Mouse (Mus musculus) embryonic facial prominence, embryonic 12.5 days (tissue): Measurements from ENCODE around the gene Gm17018. TPM values are rescaled to one million over a fixed set of nuclear protein-coding genes. Genes with fewer than 3 reads are reported as not detected.

ENCODE experiments used
- ATAC-seq: fragments of 200-750 bp; cut with Nextera tagmentation; 2 replicates; pipeline ENCODE4 v1.8.0; 2017; ENCODE audit not compliant: insufficient number of reproducible peaks, insufficient read depth, low FRiP score, low TSS enrichment
- H3K27ac ChIP-seq: fragments of 300-500 bp; sonication (generic); 2 replicates; pipeline ENCODE4 v1.5.1; 2016; ENCODE audit warnings: mild to moderate bottlenecking
- H3K27me3 ChIP-seq: fragments of 300-500 bp; sonication (generic); 2 replicates; pipeline ENCODE4 v1.6.1; 2016; ENCODE audit warnings: mild to moderate bottlenecking, moderate library complexity
- H3K36me3 ChIP-seq: fragments of 300-500 bp; sonication (generic); 2 replicates; pipeline ENCODE4 v1.6.1; 2016; ENCODE audit warnings: mild to moderate bottlenecking
- H3K4me1 ChIP-seq: fragments of 300-500 bp; sonication (generic); 2 replicates; pipeline ENCODE4 v1.6.1; 2016
- H3K4me2 ChIP-seq: fragments of 300-500 bp; sonication (generic); replicated peaks from 2 replicates; pipeline ENCODE4 v1.6.1; 2016; ENCODE audit warnings: mild to moderate bottlenecking, moderate library complexity
- H3K4me3 ChIP-seq: fragments of 300-500 bp; sonication (generic); 2 replicates; pipeline ENCODE4 v1.5.1; 2016; ENCODE audit warnings: mild to moderate bottlenecking
- H3K9ac ChIP-seq: fragments of 300-500 bp; sonication (generic); 2 replicates; pipeline ENCODE4 v1.6.1; 2016; ENCODE audit warnings: mild to moderate bottlenecking, moderate library complexity
- H3K9me3 ChIP-seq: fragments of 300-500 bp; sonication (generic); 2 replicates; pipeline ENCODE4 v1.6.1; 2016; ENCODE audit warnings: mild to moderate bottlenecking, moderate library complexity
- WGBS: fragments of 180-500 bp; shearing (Covaris S2); methylation state at CpG from one replicate; pipeline ENCODE4 v1.1.7; 2016; 5-methylcytosine and 5-hydroxymethylcytosine counted together
- polyA plus RNA-seq: library from polyadenylated mRNA; unstranded; fragments of >200 nt; fragmentation: Nextera tagmentation; extraction: Ambion mirVana; gene quantifications from 2 replicates; pipeline ENCODE4 v1.2.1, GENCODE M21; 2016

The Gm17018 gene
- polyA plus RNA-seq, 1 experiment from 2014 or later: 43.8 TPM

DNA sequence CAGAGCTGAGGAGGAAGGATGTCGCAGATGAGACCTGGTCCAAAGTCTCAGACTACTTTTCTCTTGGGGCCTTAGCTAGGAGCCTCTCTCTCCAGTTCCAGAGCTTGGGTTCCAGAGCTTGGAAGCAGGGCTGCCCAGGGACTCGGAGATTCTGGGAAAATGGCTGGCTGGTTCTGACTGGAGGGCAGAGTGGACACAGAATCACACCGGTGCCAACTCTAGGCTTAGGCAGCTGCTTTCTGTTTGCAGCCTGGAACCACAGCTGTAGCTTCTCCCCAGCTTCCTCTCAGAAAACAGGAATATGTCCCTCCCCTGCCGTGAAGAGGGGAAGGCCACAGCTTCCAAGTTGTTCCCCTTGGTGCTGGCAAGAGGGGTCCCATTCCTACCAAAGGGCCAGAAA lies 10.5 kb upstream of the Gm17018 start:
- Histone ChIP-seq H3K4me1 (0 out of 2 replicates have a peak, but pooled peaks cover 4% of the 10 kb centered on the region), H3K4me2 (no peak overlapping the region), H3K27ac (no peak overlapping the region), H3K4me3 (no peak overlapping the region), H3K9me3 (no peaks in the 10 kb centered on the region), H3K27me3 (peaks cover 17% of the 10 kb centered on the region; the same call in 1 of the 2 replicates), H3K36me3 (peaks cover 27% of the 10 kb centered on the region), H3K9ac (no peak overlapping the region)
- ATAC-seq: no peak
- 72% methylated on average over 4 of the region's 4 CpGs for WGBS

DNA sequence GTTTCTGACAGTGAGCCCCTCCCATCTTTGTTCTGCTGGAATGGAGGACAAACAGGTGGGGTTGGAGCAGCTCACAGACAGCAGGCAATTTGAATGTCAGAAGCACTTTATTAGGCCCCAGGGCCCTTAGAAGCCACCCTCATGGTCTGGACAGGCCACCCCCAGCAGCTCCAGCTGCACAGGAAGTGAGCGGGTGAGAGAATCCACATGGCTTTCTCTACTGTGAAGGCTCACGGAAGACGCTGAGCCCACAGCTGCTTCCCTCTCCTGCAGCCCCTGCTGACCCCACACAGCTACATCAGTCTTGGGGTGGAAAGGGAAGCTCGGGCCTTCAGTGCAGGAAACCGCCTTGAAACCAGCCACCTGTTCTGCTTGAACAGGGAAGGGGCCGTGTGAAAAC lies 8.2 kb upstream of the Gm17018 start:
- Histone ChIP-seq H3K4me1 (0 out of 2 replicates have a peak, but pooled peaks cover 4% of the 10 kb centered on the region), H3K4me3 (no peak overlapping the region), H3K36me3 (peaks cover 44% of the 10 kb centered on the region), H3K9me3 (no peaks in the 10 kb centered on the region), H3K9ac (no peak overlapping the region), H3K27me3 (0 out of 2 replicates have a peak, but pooled peaks cover 3% of the 10 kb centered on the region), H3K4me2 (no peak overlapping the region), H3K27ac (0 out of 2 replicates have a peak overlapping the region, but pooled peaks have one; percentile 23)
- no peak for ATAC-seq
- 59% methylated on average over 6 of the region's 6 CpGs for WGBS

DNA sequence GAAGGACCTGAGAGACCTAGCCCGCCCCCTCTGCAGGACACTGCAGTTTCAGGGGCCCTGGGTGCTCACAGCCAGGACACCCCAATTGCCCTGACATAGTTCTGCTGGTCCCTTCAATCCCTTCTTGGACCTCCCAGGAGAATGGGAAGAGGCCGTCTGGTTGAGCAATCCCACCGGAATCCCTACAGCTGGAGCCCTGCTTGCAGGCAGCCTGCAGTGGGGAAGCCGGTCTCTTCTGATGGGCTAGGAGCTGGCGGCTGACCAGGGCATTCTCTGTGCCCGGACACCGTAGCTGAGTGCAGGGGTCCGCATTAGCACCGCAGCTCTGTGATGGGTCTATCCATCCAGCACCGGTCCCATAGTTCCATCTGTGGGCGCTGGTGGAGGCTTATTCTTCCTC lies 6.3 kb upstream of the Gm17018 start:
- Histone ChIP-seq H3K36me3 (peaks cover 52% of the 10 kb centered on the region), H3K4me1 (no peaks in the 10 kb centered on the region), H3K4me3 (no peak overlapping the region), H3K9ac (no peak overlapping the region), H3K27ac (no peak overlapping the region), H3K4me2 (no peak overlapping the region), H3K9me3 (no peaks in the 10 kb centered on the region), H3K27me3 (0 out of 2 replicates have a peak, but pooled peaks cover 3% of the 10 kb centered on the region)
- WGBS: 92% methylated on average over 11 of the region's 11 CpGs
- ATAC-seq: no peak

DNA sequence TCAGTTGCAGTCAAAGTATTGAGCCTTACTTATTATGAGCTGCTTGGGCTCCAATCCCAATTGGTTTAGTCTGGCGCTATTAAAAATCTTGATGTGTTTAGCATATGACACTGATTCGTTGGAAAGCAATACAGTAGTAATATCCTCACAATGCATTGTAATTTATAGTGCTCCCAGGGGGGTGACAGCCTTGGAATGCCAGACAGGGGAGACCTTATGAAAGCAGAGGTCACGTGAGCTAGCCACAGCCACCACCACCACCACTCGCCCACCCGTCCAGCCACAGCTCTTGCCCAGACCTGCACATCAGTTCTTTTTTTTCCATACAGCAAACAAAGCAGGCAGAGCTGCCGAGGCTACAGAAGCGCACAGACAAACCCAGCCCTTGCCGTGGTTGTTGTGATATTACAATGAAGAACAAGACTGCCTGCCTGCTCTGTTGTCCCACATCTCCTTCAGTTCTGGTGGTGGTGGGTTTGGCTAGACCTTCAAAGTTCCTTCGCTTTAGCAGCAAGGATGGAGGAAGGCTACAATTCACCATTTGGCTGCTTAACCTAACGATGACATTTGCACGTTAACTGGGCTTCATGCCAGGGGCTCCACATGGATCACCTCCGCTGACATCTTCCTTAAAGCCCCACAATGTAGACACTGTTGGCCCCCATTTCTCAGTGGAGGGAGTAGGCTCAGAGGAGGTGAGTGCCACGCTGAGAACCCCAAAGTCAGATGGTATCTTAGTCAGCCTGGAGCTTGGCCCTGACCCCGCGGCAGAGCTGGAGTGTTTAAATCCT lies 5.7 kb downstream of the Gm17018 start:
- no peak for ATAC-seq
- H3K9ac ChIP-seq: no peak overlapping the region
- no peak overlapping the region for H3K27ac ChIP-seq
- H3K9me3 ChIP-seq: no peaks in the 10 kb centered on the region
- H3K4me3 ChIP-seq: no peak overlapping the region
- H3K4me2 ChIP-seq: no peak overlapping the region
- H3K36me3 ChIP-seq: no peaks in the 10 kb centered on the region
- WGBS: 62% methylated on average over 15 of the region's 15 CpGs
- peaks cover 43% of the 10 kb centered on the region for H3K4me1 ChIP-seq
- H3K27me3 ChIP-seq: no peaks in the 10 kb centered on the region; the same call in 1 of the 2 replicates

DNA sequence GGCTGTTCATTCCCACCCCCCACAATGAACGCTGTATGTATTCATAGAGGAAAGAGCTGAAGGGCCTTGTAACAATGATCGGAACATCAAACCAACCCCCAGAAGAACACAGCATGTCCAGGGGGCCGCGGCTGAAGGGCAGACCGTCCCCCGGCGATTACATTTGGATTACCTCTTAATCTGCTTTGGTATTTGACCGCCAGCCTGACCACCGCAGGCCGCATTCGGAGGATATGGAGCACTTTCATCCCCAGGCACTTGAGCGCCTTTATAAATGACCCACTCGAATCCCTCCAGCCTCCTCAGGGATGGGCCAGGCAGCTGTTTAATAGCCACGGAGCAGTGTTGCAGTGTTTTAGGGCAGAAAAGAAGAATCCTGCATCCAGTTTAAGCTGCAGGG lies 7.0 kb downstream of the Gm17018 start:
- H3K27me3 ChIP-seq: no peaks in the 10 kb centered on the region; the same call in 1 of the 2 replicates
- no peak for ATAC-seq
- no peak overlapping the region for H3K4me2 ChIP-seq
- 0 out of 2 replicates have a peak overlapping the region, but pooled peaks have one; percentile 27 for H3K9ac ChIP-seq
- H3K36me3 ChIP-seq: no peaks in the 10 kb centered on the region
- no peak overlapping the region for H3K4me3 ChIP-seq
- H3K4me1 ChIP-seq: peaks cover 41% of the 10 kb centered on the region
- H3K9me3 ChIP-seq: no peaks in the 10 kb centered on the region
- peak overlapping the region; percentile 18; the same call in 1 of the 2 replicates for H3K27ac ChIP-seq
- 27% methylated on average over 14 of the region's 14 CpGs for WGBS

DNA sequence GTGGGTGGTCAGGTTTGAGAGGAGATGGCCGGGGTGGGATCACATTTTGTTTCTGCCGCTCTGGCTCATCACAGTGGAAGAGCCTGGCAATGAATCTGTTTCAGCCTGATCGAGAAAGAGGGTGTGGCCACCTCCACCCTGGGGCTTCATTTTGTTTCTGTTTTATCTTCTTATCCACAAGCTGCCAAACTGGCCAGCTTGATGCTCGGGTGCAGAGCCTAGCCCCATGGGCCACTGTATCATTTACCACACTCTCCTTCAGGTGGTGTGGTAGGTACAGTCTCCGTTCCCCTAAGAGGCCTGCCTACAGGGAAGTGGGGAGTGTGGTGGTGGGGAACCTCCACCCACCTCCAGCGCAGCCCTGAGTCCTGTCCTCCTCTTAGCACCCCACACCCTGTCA lies 12.6 kb downstream of the Gm17018 start:
- 72% methylated on average over 6 of the region's 6 CpGs for WGBS
- H3K27me3 ChIP-seq: no peaks in the 10 kb centered on the region
- H3K36me3 ChIP-seq: peaks cover 12% of the 10 kb centered on the region
- peaks cover 44% of the 10 kb centered on the region for H3K4me1 ChIP-seq
- no peak overlapping the region for H3K27ac ChIP-seq
- H3K9me3 ChIP-seq: no peaks in the 10 kb centered on the region
- no peak overlapping the region for H3K4me2 ChIP-seq
- peak overlapping the region; percentile 8; the same call in 1 of the 2 replicates for H3K9ac ChIP-seq
- no peak for ATAC-seq
- no peak overlapping the region for H3K4me3 ChIP-seq

DNA sequence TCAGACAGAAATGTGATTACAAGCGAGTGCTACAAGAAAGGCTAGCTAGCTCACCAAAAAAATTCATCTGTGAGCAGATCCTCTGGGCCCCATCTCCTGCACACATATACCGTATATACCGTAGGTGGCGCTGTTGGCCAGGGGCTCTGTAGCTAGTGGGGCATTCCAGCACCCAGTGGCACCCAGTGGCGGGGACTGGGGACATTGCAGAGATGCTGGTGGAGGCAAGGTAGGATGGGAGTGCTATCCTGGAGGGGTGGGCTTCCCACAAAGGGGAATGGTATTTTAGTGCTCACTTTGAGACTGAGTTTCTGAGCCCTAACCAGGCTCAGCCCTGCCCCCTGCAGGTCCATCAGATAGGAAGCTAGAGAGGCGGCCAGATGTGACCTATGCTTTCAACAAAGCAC lies 13.4 kb downstream of the Gm17018 start:
- Histone ChIP-seq H3K4me1 (peaks cover 41% of the 10 kb centered on the region), H3K4me3 (no peak overlapping the region), H3K9me3 (no peaks in the 10 kb centered on the region), H3K36me3 (peaks cover 20% of the 10 kb centered on the region), H3K27me3 (no peaks in the 10 kb centered on the region), H3K9ac (no peak overlapping the region), H3K27ac (no peak overlapping the region), H3K4me2 (no peak overlapping the region)
- ATAC-seq: no peak
- 18% methylated on average over 6 of the region's 6 CpGs for WGBS

DNA sequence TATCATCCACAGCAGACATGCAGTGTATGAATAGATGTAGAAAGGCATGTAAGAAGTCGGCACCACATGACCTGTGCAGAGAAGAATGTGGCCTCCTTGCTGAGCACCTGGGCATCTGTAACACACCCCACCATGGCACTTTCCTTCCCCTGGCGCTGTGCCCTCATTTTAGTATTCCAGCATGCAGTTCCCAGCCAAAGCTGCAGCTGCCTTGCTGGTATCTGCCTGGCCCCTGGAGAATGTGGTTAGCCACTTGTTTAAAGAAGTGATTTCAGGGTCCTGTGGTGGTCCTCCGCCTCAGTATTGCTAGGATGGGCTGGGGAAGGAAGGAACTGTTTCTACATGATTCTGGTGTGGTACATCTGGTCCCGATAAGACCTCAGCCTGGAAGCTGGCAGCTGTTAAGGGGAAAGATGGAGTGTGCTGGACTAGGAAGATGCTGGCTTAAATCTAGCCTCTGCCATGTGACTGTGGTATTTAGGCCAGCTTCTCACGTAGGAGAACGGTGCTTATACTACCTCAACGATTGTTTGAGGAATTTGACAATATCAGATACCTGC lies 14.0 kb downstream of the Gm17018 start:
- H3K4me2 ChIP-seq: no peak overlapping the region
- no peak overlapping the region for H3K4me3 ChIP-seq
- H3K9ac ChIP-seq: no peak overlapping the region
- no peaks in the 10 kb centered on the region for H3K27me3 ChIP-seq
- WGBS: 57% methylated on average over 7 of the region's 7 CpGs
- peaks cover 23% of the 10 kb centered on the region for H3K36me3 ChIP-seq
- H3K4me1 ChIP-seq: peaks cover 39% of the 10 kb centered on the region
- H3K9me3 ChIP-seq: no peaks in the 10 kb centered on the region
- H3K27ac ChIP-seq: peak overlapping the region; percentile 55; the same call in 1 of the 2 replicates
- ATAC-seq: no peak

DNA sequence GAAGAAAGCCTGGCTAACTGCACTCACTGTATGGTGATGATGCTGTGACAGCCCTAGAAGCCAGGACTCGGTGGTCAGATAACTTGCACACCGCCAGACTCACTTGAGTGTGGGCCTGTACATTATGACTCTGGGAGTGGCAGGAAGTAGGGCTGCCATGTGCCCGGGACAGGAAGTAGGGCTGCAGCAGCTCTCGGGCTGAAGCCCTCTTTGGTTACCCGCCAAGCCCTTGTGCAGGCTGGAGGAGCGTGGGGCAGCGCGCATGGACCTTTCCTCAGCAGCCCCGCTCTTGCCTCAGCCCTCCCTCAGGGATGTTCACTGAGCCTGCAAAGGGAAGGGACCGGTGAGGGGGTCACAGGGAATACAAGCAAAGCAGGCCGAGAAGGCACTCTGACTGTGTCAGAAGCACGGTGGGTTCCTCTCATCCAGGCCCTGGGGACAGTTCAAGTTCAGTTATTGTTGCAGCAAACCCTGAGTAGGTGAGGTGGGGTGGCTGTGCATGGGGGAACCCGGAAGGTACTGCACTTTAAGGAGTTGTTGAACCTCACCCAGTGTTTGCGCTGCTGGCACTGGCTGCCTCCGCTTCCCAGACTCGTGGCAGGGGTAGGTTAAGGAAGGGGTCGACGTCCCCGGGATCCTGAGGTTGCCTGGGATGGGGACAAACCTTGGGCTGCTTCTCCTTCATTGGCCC lies 14.7 kb downstream of the Gm17018 start:
- Histone ChIP-seq H3K9me3 (no peaks in the 10 kb centered on the region), H3K9ac (no peak overlapping the region), H3K27ac (peak overlapping the region; percentile 55), H3K4me1 (peaks cover 34% of the 10 kb centered on the region), H3K36me3 (peaks cover 23% of the 10 kb centered on the region), H3K4me2 (no peak overlapping the region; the same call in 1 of the 2 replicates), H3K4me3 (no peak overlapping the region), H3K27me3 (no peaks in the 10 kb centered on the region)
- 38% methylated on average over 19 of the region's 19 CpGs for WGBS
- no peak for ATAC-seq

DNA sequence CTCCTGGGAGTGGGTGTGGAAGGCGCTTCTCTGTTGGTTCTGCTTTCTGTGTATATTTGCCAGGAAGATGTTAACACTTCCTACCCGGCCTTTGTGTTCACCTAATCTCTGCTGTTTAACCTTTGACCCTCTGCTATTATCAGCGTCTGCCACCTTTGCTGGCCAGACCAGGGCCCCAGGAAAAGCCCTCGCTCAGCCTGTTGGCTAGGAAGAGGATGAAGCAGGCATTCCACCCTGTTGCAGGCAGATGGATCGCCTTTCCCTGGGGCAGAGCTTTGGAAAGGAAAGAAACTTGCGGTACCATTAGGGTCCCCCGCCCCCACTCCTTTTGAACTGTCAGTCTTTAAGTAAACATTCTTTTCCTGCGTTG lies 15.2 kb downstream of the Gm17018 start:
- no peak for ATAC-seq
- no peaks in the 10 kb centered on the region for H3K27me3 ChIP-seq
- H3K9ac ChIP-seq: no peak overlapping the region
- WGBS: 9% methylated on average over 8 of the region's 8 CpGs
- H3K27ac ChIP-seq: 0 out of 2 replicates have a peak overlapping the region, but pooled peaks have one; percentile 55
- peaks cover 34% of the 10 kb centered on the region for H3K4me1 ChIP-seq
- peaks cover 23% of the 10 kb centered on the region for H3K36me3 ChIP-seq
- H3K9me3 ChIP-seq: no peaks in the 10 kb centered on the region
- no peak overlapping the region; the same call in 1 of the 2 replicates for H3K4me2 ChIP-seq
- no peak overlapping the region for H3K4me3 ChIP-seq

DNA sequence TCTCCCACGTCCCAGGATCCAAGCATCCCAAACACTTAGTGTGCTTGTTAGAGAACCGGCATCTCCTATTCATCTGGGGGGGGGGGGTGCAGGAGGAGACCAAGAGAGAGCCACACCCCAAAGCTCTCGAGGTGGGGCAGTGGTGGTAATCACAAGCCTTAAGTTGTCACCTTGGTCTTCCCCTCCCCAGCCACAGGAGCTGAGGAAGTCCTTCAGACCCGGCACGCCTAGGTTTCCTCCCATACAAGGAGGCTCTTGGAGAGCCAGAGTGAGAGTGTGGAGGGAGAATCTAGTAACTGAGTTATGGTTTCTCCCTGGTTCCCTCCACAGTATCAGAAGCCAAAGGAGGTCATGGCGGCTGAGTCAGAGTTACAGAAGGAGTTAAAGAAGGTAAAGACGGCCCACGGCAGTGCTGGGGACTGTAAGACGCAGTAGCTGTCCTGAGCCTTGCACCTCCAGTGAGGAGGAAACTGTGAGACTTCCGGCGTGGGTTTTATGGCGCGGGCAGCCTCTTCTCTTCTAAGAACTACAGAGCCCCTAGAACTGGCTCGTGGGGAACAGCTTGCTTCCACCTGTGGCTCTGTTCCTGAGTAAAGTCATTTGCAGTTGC lies 16.8 kb downstream of the Gm17018 start:
- WGBS: 81% methylated on average over 14 of the region's 14 CpGs
- no peak overlapping the region for H3K27ac ChIP-seq
- no peaks in the 10 kb centered on the region for H3K9me3 ChIP-seq

More for the DNA sequence above, 16.8 kb downstream of the Gm17018 start:
- Histone ChIP-seq H3K27me3 (no peaks in the 10 kb centered on the region), H3K9ac (no peak overlapping the region), H3K36me3 (peaks cover 23% of the 10 kb centered on the region), H3K4me3 (no peak overlapping the region), H3K4me2 (no peak overlapping the region), H3K4me1 (peaks cover 43% of the 10 kb centered on the region)
- ATAC-seq: no peak
